Mouse (Mus musculus) layer of hippocampus, adult 9-10 months (tissue): Measurements from ENCODE around the gene Ckap2.

ENCODE experiments used
- DNase-seq: peaks from one replicate; pipeline ENCODE4 v3.0.0; 2022; ENCODE audit warnings: low spot score

The Ckap2 gene

GRCm38 (mm10) chr8:22185431-22186397 is at the start of gene Ckap2:
Gene Ckap2, minus strand, starts transcription at chr8:22185819.
- DNase-seq: peak; percentile 57

DNA sequence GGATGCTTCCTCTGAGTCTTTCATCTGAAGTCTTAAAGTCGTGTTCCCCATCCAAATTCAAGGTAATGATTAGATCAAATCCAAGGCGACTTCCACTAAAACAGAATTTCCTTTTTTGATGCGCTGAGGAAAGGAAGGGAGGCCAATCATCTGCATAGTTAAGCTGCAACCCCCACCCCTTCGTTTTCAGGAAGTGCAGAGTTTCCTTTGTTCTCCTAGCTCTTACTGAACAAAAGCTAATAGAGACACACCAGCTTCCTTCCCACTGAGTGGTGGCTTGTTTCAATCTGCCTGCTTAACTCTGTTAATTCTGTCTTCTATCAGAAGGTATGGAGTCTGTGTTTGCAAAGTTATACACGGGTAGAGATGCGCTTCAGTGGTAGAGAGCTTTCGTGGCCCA is 43.0 kb upstream of the Ckap2 start:
- no peak for DNase-seq

DNA sequence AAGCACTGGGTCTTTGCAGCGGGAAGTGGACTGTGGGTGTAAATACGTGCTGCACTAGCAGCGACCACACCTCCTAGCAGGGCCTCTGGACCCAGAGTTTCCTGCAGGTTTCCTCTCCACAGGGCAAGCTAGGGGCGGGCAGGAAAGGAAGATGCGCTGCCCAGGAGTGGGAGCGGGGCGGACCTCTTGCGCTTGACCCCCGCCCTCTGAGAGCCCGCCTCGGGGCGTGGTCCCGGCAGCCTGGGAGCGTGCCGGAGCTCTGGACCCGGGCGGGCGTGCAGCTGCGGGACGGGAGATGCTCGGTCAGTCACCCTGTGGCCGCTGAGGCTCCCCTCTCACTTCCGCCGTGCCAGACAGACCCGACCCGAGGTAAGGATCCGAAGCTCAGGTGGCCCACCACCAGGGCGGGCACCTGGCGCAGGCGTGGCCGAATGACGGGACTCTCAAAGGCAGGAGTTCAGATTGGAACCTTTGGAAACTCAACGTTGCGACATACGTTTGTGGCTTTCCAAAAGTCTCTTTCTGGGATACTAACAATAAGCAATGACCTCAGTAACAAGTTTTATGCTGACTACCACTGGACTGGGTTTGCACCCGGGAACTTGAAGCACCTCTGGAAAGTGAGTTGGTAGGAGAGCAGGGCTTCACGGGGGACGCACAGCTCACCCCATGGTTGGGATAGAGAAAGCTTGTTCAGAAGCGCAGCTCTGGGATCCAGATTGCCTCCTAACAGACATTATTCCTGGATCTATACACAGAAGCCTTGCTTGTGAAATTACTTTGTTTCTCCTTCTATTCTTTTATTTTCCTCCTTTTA is 41.6 kb upstream of the Ckap2 start, which contains the start of gene Thsd1:
Thsd1 (plus strand) TSS at position 253 of the 817 bp plus-strand sequence.
- DNase-seq: no peak

DNA sequence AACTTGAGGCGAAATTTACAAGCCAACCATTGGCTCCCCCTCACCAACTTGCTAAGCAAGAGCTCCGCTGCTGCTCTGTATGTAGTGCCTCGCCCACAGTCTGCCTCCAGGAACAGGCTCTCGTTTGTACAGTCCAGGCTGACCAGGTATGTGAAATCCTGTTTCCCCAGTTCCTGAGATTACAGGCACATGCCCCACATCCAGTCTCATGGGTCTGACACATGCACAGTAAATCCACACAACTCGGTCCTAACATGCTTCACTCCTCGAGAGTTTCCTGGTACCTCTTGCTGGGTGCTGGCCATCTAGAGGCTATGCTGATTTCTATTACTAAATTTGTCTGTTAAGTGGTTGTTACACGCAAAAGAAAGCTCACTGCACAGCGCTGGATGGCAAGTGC is 40.7 kb upstream of the Ckap2 start:
- no peak for DNase-seq

- no peak for DNase-seq
Observed at GRCm38 (mm10) chr8:22214826-22215225, 29.2 kb upstream of the Ckap2 start.

- DNase-seq: no peak
Observed at GRCm38 (mm10) chr8:22209012-22209411, 23.4 kb upstream of the Ckap2 start.

DNA sequence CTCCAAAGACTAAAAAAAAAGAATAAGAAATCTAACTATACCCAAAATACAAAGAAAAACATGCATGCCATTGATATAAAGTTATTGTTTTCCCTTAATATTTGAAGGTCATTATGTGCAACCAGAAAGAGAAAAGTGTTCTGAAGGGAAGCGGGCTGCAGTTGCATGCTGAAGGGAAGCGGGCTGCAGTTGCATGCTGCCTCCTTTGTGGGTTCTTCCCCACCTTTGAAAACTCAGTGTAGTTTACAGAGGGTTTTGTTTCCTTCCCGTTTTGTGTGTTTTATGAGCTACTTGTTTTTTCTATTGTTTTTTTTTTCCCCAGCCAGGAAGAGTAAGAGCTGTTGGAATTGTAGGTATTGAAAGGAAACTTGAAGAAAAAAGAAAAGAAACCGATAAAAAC is 21.9 kb upstream of the Ckap2 start:
- no peak for DNase-seq

- DNase-seq: no peak
Observed at GRCm38 (mm10) chr8:22199481-22199880, 13.9 kb upstream of the Ckap2 start.

DNA sequence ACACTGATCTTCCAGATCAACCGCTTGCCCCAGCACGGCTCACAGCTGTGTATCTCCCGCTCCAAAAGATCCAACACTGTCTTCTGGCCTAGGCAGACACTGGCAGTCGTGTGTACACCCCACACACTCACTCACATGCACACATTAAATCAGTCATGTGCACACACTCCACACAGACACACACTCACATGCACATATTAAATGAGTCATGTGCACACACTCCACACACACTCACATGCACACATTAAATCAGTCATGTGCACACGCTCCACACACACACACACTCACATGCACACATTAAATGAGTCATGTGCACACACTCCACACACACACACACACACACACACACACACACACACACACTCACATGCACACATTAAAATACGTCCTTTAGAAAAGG is 12.3 kb upstream of the Ckap2 start:
- DNase-seq: no peak

GRCm38 (mm10) chr8:22193432-22194010 is 7.9 kb upstream of the Ckap2 start:
- DNase-seq: no peak

DNA sequence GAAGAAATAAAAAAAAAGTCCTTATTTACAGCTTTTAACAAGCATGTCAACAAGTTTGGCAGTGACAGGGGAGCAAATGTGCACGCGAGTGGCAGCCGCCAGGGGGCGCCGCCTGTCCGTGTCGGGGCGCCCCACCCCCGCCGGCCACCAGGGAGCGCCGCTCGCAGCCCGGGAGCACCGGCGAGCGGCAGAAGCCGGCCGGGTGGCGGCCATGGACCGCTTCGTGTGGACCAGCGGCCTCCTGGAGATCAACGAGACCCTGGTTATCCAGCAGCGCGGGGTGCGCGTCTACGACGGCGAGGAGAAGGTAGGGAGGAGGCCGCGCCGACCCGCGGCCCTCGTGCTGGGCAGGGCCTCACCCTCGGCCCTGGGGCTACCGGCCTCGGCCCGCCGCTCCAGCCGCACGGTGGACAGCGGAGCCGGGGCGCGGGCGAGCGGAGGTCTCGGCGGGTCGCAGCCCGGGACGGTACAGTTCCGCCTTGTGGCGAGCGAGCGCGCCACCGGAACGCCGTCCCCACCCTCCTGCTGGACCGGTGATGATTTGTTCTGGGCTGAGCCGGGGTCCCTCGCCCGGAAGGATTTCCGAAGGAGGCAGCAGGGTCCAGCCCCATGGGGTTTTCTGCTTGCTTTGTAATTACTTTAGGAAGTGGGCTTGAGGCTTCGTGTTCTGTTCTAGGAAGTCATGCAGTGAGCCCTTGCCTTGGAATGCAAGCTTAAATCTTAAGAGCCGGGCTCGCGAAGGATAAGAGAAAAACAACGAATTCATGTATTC is 7.2 kb upstream of the Ckap2 start, which contains the start of gene Vps36:
Vps36 (plus strand) TSS at position 150 of the 772 bp plus-strand sequence.
- peak; percentile 68 for DNase-seq

- DNase-seq: no peak
Observed at GRCm38 (mm10) chr8:22184884-22185283, 735 bp downstream of the Ckap2 start.

DNA sequence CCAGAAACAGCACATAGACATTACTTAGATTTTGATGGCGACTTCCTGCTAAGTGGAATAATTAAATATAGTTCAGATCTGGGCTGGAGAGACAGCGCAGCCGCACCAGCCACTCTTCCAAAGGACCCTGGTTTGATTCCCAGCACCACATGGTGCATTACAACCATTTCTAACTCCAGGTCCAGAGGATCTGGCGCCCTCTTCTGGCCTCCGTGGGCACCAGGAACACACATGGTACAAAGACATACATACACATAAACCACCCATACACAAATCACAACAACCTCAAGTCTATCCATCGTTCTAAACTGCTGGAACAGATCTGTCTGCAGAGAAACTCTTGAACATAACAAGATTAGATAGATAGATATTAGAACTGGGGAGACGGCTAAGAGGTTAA is 9.7 kb downstream of the Ckap2 start:
- DNase-seq: no peak

DNA sequence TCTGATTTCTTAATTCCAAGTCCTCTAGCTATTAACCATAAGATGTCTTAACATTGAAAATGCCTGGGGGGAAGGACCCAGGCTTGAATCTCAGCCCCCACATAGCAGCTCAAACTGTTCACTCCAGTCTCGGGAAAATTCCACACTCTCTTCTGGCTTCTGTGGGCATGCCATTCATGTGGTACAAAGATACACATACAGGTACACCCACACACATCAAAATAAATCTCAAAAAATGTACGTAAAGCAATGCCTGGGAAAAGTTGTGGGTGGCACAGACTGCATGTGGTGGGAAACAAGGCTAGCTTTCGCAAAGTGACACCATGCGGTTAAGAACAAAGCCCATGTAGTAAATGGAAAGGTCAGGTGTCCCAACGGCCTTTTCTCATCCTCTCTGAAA is 16.5 kb downstream of the Ckap2 start:
- no peak for DNase-seq

- DNase-seq: peak; percentile 61
Observed at GRCm38 (mm10) chr8:22166080-22166603, 19.5 kb downstream of the Ckap2 start, which contains the start of gene Nek3. Gene Nek3, minus strand, starts transcription at chr8:22166435.

GRCm38 (mm10) chr8:22165251-22166079 is 20.2 kb downstream of the Ckap2 start:
- DNase-seq: no peak

DNA sequence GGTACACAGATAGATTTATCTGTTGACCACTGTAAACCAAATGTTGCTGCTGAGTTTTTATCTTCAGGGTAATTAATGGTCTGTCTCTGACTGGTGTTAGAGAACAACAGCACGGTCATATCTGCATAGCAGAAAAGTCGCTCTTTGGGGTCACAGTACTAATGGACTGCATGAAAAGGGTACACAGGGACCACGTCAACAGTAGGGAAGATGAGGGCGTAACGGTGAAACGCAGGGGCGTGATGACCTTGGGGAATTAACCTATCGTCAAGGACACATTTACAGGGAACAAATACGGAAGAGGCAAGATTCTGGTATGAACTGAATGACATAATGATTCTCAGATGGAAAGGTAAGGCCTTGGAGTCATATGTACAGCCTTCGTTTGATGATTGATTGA is 21.2 kb downstream of the Ckap2 start:
- DNase-seq: no peak

DNA sequence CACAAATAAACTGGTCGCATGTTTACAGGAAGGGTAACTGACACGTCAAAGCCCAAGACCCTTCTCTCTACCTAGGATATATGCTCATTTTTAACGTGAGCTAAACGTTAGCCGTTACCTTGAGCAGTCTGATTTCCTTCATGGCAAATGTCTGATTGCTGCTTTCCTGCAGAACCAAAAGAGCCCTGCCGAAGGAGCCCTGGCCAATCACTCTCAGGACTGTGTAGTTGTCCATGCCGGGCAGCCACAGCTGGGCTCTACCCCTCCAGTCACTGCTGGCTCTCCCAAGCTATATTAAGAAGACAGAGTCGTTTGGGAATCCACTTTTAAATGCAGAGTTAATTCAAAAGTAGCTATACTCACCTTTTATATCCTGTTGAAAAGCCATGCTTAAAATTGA is 23.4 kb downstream of the Ckap2 start:
- DNase-seq: no peak

GRCm38 (mm10) chr8:22150345-22150663 is 35.3 kb downstream of the Ckap2 start:
- DNase-seq: no peak

GRCm38 (mm10) chr8:22149643-22150344 is 35.8 kb downstream of the Ckap2 start:
- DNase-seq: no peak
